In genomic region chr5:131367461-131367860, GRCm38 (mm10) we compare ENCODE assay signal across 15 mouse cellular contexts. TPM values are rescaled to one million over a fixed set of nuclear protein-coding genes. Genes with fewer than 3 reads are reported as not detected.
A peak's percentile ranks its signal among the peaks of the same experiment; 100 is the strongest.
DNase-seq lines count a peak whose midpoint lies in the region.
"Had no signal": no experiment of that assay in that cellular context is flagged by ENCODE, and none has a peak within 500 bp of the region (broad histone marks: within the 10 kb centered on the region; RNA-seq: fewer than 3 reads in every experiment).

No protein-coding gene starts in this region.

- no peaks in the 10 kb centered on the region for H3K4me1 ChIP-seq in heart, embryonic 10.5 days

- no peaks in the 10 kb centered on the region for H3K9me3 ChIP-seq in heart, embryonic 10.5 days

- H3K36me3 ChIP-seq in heart, embryonic 10.5 days: no peaks in the 10 kb centered on the region

- H3K27me3 ChIP-seq in heart, embryonic 10.5 days (ENCODE audit: insufficient read depth, poor library complexity, severe bottlenecking): no peaks in the 10 kb centered on the region

- peak; percentile 10 for DNase-seq in adrenal gland, adult 2 months
- DNase-seq in adrenal gland, adult 8-10 months: no peak
- DNase-seq in heart, adult 18-20 months: peak; percentile 12 to 14
- DNase-seq in heart, embryonic 10.5 days (ENCODE audit: low spot score): no peak
- peak; percentile 14 for DNase-seq in NIH3T3 (ENCODE audit: low read depth)
- DNase-seq in heart, postnatal 4 days: peak; percentile 15
- DNase-seq in neural tube, embryonic 10.5 days (ENCODE audit: extremely low spot score, low spot score): no peak
- no peak for DNase-seq in cerebellum, adult 9-11 months
- DNase-seq: cerebellum, postnatal 25 days; kidney, adult 8-10 months; liver; thymus, adult 2 months had no signal

- H3K4me3 ChIP-seq in heart, embryonic 10.5 days: no peak overlapping the region
- H3K4me3 ChIP-seq: left cerebral cortex, adult 2 months; myocyte had no signal

- 72% methylated on average over 4 of the region's 4 CpGs for WGBS in heart, embryonic 10.5 days

- no peak overlapping the region for H3K27ac ChIP-seq in heart, embryonic 10.5 days
- H3K27ac ChIP-seq: left cerebral cortex, adult 2 months had no signal

RNA-seq across cellular contexts. Expression of gene Galnt17, which starts 59.2 kb away (rescaled TPM):
- total RNA-seq in adrenal gland, adult 2 months (2021): 1 to 10 TPM; 2.5 to 6.4 TPM
- 2.9 and 3.0 TPM in 2 replicates for polyA plus RNA-seq in adrenal gland, adult 2 months (2012; rRNA removed)
- 1 to 10 TPM; 5.0 to 9.1 (median 7.0) TPM for total RNA-seq in adrenal gland, adult 8-10 months (2022)
- 1 to 10 TPM; 3.2 to 4.0 TPM for total RNA-seq in heart, adult 18-20 months (2021)
- 0.89 and 0.95 TPM in 2 replicates for polyA plus RNA-seq in heart, embryonic 10.5 days (2016; fragmentation: Nextera tagmentation; extraction: Ambion mirVana)
- total RNA-seq in heart, postnatal 4 days (2021): 1 to 10 TPM; 5.8 to 6.0 TPM
- total RNA-seq: megakaryocyte-erythroid progenitor cell, adult 5-6 weeks had no signal

Comparison
In these comparisons a context has a peak if more than half of its experiments do, and no peak if none do; other contexts are left out.
1. DNase-seq: peak in adrenal gland, adult 2 months (single experiment), heart, adult 18-20 months (2 of 2), NIH3T3 (single experiment) and heart, postnatal 4 days (single experiment); none in adrenal gland, adult 8-10 months (single experiment), heart, embryonic 10.5 days (single experiment), neural tube, embryonic 10.5 days (single experiment) and cerebellum, adult 9-11 months (single experiment).